Mouse (Mus musculus) heart, adult 2 months (tissue): ENCODE measurements around the gene Kif18b.

Experiments used
- CTCF ChIP-seq: fragments of 200-600 bp; IDR thresholded peaks from 2 replicates; pipeline ENCODE4 v1.8.1; 2022; ENCODE audit warnings: antibody characterized with exemption, mild to moderate bottlenecking, moderate library complexity
- EP300 ChIP-seq: fragments of 200-500 bp; IDR thresholded peaks from 2 replicates; pipeline ENCODE4 v1.6.1; 2011; ENCODE audit warnings: low read depth, low read length, control low read depth; ENCODE audit not compliant: insufficient read depth
- POLR2A ChIP-seq: fragments of 200-500 bp; IDR thresholded peaks from 2 replicates; pipeline ENCODE4 v1.6.1; 2011; ENCODE audit warnings: mild to moderate bottlenecking, low read depth, low read length, control low read depth; ENCODE audit not compliant: insufficient read depth

DNA sequence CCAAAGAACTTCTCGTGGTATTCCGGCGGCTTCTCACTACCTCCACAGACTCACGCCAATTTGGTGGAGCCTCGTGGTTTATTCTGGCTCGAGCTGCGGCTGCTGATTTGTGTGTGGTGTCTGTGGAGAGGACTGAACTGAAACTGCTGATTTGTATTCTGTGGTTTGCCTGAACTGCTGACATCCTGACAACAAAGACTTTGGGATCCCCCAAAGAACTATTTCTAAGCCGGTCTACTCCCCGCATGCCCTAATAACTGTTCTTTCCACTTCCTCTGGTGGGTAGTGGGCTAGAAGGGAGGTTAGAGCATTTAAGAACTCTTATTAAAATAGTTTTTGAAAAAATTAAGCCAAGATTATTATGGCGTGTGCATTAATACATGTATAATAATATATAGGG, 5.7 kb upstream of the Kif18b start:
- TF ChIP-seq POLR2A (no peak), EP300 (no peak), CTCF (no peak)
